Mouse (Mus musculus) embryonic facial prominence, embryonic 11.5 days (tissue): Measurements from ENCODE around the gene Btg2. TPM values are rescaled to one million over a fixed set of nuclear protein-coding genes. Genes with fewer than 3 reads are reported as not detected.

ENCODE experiments used
- ATAC-seq: fragments of 200-750 bp; cut with Nextera tagmentation; replicated peaks from 2 replicates; pipeline ENCODE4 v1.8.0; 2017; ENCODE audit warnings: low read depth; ENCODE audit not compliant: insufficient number of reproducible peaks, low FRiP score, low TSS enrichment
- DNase-seq: peaks from one replicate; pipeline ENCODE4 v3.0.0-alpha.2; 2015; ENCODE audit warnings: low spot score
- H3K27ac ChIP-seq: fragments of 300-500 bp; sonication (generic); replicated peaks from 2 replicates; pipeline ENCODE4 v1.5.1; 2014; ENCODE audit warnings: mild to moderate bottlenecking, low read depth, low read length, control low read depth
- H3K27me3 ChIP-seq: fragments of 300-500 bp; sonication (generic); 2 replicates; pipeline ENCODE4 v1.6.1; 2014; ENCODE audit warnings: mild to moderate bottlenecking, low read length, moderate library complexity, mixed read lengths; ENCODE audit not compliant: control insufficient read depth, insufficient read depth
- H3K36me3 ChIP-seq: fragments of 300-500 bp; sonication (generic); replicated peaks from 2 replicates; pipeline ENCODE4 v1.6.1; 2014; ENCODE audit warnings: low read depth, mild to moderate bottlenecking, low read length, moderate library complexity, mixed read lengths; ENCODE audit not compliant: control insufficient read depth, insufficient read depth
- H3K4me1 ChIP-seq: fragments of 300-500 bp; sonication (generic); 2 replicates; pipeline ENCODE4 v1.6.1; 2014; ENCODE audit warnings: low read length, mixed read lengths; ENCODE audit not compliant: control insufficient read depth, insufficient read depth
- H3K4me2 ChIP-seq: fragments of 300-500 bp; sonication (generic); 2 replicates; pipeline ENCODE4 v1.6.1; 2014; ENCODE audit warnings: low read depth, mild to moderate bottlenecking, control low read depth, low read length, moderate library complexity
- H3K4me3 ChIP-seq: fragments of 300-500 bp; sonication (generic); 2 replicates; pipeline ENCODE4 v1.5.1; 2014; ENCODE audit warnings: low read depth, low read length, control low read depth
- H3K9ac ChIP-seq: fragments of 300-500 bp; sonication (generic); replicated peaks from 2 replicates; pipeline ENCODE4 v1.6.1; 2014; ENCODE audit warnings: mild to moderate bottlenecking, control low read depth, low read length
- H3K9me3 ChIP-seq: fragments of 300-500 bp; sonication (generic); replicated peaks from 2 replicates; pipeline ENCODE4 v1.6.1; 2016; ENCODE audit warnings: mild to moderate bottlenecking, low read length, inconsistent platforms, mixed read lengths; ENCODE audit not compliant: control insufficient read depth
- WGBS: fragments of 180-500 bp; shearing (Covaris S2); extraction: QIAGEN DNeasy Blood & Tissue Kit; methylation state at CpG from one replicate; pipeline ENCODE4 v1.1.7; 2014; 5-methylcytosine and 5-hydroxymethylcytosine counted together
- polyA plus RNA-seq: library from polyadenylated mRNA; unstranded; fragments of >200 nt; fragmentation: Nextera tagmentation; extraction: Ambion mirVana; gene quantifications from 2 replicates; pipeline ENCODE4 v1.2.1, GENCODE M21; 2014

Gene Btg2
- polyA plus RNA-seq, 1 experiment from 2014 or later, result 38.9 TPM

DNA sequence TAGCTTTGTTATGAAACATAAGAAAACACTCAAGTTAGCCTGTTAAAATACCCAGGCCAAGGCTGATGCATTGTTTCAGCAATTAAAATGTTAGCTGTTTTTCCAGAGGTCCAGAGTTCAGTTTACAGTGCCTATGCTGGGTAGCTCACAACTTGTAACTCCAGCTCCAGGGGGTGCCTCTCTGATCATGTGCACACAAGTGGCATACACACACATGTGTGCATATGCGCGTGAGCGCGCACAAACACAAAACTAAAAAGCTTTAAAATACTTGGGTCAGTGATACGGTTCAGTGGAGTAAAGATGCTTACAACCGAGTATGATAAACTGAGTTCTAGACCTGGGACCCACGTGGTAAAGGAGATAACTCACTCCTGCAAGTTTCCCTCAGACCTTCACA lies 10.2 kb upstream of the Btg2 start:
- no peak overlapping the region for H3K9ac ChIP-seq
- H3K9me3 ChIP-seq, result no peaks in the 10 kb centered on the region
- H3K27ac ChIP-seq, result no peak overlapping the region
- WGBS, result 92% methylated on average over 7 of the region's 7 CpGs
- H3K4me2 ChIP-seq, result no peak overlapping the region
- no peaks in the 10 kb centered on the region; the same call in 1 of the 2 replicates for H3K27me3 ChIP-seq
- DNase-seq (no peak), ATAC-seq (no peak)
- H3K36me3 ChIP-seq, result no peaks in the 10 kb centered on the region
- H3K4me1 ChIP-seq, result peaks cover 5% of the 10 kb centered on the region
- no peak overlapping the region for H3K4me3 ChIP-seq

DNA sequence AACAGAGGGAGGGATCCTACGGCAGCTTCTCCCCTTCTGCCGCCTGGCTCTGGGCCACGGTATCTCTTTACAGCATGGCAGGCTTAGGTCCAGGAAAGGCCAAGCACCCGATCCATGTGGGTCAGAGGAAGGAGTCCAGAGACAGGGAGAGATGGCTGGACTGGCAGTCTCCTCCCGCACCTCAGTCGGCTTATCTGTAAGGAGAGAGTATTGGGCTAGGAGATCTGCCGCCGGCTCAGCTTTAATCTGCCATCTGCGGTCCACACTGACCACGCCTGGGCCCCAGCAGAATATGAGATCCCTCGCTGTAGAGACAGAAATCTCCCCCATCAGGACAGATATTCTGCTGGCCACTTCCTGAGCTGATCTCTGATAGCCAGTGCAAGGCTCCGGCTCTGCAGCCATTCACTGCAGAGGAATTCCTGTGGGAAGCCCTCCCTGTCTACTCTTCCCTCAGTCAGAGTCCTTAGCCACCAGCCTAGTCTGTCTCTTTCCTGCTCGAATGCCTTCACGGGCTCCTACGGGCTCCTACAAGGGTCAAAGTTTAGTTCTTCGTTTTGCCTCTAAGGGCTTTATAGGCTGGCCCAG lies 8.0 kb upstream of the Btg2 start:
- H3K4me1 ChIP-seq, result no peaks in the 10 kb centered on the region
- no peak overlapping the region for H3K4me3 ChIP-seq
- no peaks in the 10 kb centered on the region for H3K36me3 ChIP-seq
- no peak for ATAC-seq
- H3K9ac ChIP-seq, result peak overlapping the region; percentile 14; the same call in 1 of the 2 replicates
- no peak overlapping the region for H3K27ac ChIP-seq
- WGBS, result 50% methylated on average over 16 of the region's 16 CpGs
- H3K27me3 ChIP-seq, result no peaks in the 10 kb centered on the region; the same call in 1 of the 2 replicates
- H3K4me2 ChIP-seq, result no peak overlapping the region
- no peaks in the 10 kb centered on the region for H3K9me3 ChIP-seq
- DNase-seq, result no peak

DNA sequence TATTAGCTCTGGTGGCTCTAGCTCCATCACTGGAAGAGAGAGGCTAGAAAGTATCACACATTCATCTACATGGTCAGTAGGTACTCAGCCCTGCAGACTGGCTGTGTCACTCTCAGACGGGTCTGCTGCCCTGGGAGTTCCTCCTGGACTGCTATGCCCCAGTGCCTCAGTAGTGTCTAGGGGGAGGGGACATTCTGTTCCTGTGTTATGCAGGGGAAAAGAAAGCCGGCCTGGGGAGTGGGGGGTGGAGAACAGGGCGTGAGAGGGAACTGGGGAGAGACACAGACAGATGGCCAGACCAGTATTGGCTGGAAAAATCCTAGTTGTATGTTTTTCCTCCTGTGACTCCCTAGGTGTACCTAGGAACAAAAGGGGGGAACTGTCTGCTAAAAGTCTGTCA lies 7.1 kb upstream of the Btg2 start:
- ATAC-seq (no peak), DNase-seq (no peak)
- no peak overlapping the region; the same call in 1 of the 2 replicates for H3K9ac ChIP-seq
- H3K27me3 ChIP-seq, result no peaks in the 10 kb centered on the region; the same call in 1 of the 2 replicates
- no peaks in the 10 kb centered on the region for H3K9me3 ChIP-seq
- H3K27ac ChIP-seq, result no peak overlapping the region
- WGBS, result 15% methylated on average over 3 of the region's 3 CpGs
- H3K4me3 ChIP-seq, result no peak overlapping the region
- H3K4me2 ChIP-seq, result no peak overlapping the region
- no peaks in the 10 kb centered on the region for H3K4me1 ChIP-seq
- no peaks in the 10 kb centered on the region for H3K36me3 ChIP-seq

DNA sequence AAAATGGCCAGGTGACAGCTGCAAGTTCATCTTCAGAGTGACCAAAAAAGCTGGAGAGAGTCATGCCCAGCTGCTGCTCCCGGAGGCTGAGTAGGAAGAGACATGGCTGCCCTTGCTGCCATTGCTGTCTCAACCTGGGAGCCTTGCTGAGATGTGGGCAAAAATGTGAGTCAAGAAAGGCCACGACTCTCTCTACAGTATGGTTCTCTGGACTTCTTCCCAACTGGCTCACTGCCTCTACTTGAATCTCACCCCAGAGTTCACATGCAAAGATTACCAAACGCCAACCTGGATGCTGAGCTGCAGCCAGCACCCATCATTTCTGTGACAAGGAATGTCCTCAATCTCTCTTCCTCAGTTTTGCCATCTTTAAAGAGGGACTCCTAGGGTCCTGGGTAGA lies 5.2 kb upstream of the Btg2 start:
- Histone ChIP-seq H3K4me1 (no peaks in the 10 kb centered on the region), H3K27ac (no peak overlapping the region), H3K4me3 (no peak overlapping the region), H3K27me3 (no peaks in the 10 kb centered on the region; the same call in 1 of the 2 replicates), H3K9me3 (no peaks in the 10 kb centered on the region), H3K4me2 (no peak overlapping the region), H3K36me3 (no peaks in the 10 kb centered on the region), H3K9ac (no peak overlapping the region)
- 84% methylated on average over 3 of the region's 3 CpGs for WGBS
- no peak for ATAC-seq
- DNase-seq, result no peak

DNA sequence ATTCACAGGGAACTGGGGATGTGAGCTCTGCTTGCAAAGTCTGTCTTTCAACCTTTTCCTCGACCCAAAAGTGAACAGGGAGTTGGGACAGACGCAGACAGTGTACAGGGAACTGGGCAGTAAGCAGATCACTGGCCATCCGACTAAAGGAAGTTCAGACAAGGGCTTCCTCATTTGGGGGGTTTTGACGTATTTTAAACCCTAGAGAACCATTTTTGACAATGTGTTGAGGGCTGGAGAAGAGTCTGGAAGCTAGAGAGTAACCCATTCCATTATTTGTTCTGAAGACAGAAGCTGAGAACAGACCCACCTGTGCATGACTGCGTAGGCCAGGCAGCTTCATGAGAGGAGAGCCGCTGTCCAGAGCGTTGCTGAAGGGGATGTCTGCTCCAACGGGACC lies 4.8 kb upstream of the Btg2 start:
- DNase-seq (no peak), ATAC-seq (no peak)
- Histone ChIP-seq H3K9ac (no peak overlapping the region), H3K27ac (no peak overlapping the region), H3K36me3 (no peaks in the 10 kb centered on the region), H3K27me3 (no peaks in the 10 kb centered on the region), H3K4me3 (no peak overlapping the region), H3K4me2 (no peak overlapping the region), H3K9me3 (no peaks in the 10 kb centered on the region), H3K4me1 (no peaks in the 10 kb centered on the region)
- WGBS, result 87% methylated on average over 8 of the region's 8 CpGs

DNA sequence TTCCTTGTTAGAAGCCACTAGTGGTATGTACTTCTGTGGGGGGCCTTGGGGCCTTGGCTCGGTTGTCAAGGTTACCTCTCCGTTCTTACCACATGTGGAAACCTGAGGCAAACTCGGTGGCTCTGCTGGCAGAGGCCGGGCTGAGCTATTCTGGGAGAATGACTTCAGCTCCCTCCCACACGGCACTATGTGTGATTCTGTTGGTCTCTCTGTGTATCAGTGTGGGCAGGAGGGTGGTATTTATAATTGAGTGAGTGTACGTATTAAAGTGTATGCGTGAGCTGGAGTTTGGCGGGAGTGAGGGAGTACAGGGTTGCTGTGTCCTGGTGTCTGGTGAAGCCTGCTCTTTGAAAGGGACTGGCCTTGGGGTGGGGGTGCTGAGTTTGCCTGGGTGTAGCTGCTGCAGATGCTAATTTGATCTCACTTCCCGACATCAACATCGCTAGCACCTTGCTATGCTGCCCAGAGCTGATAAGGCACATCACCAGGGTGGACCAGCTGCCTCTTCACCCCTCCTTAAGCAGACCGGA lies 4.1 kb upstream of the Btg2 start:
- DNase-seq, result no peak
- no peaks in the 10 kb centered on the region for H3K4me1 ChIP-seq
- ATAC-seq, result no peak
- H3K36me3 ChIP-seq, result no peaks in the 10 kb centered on the region
- H3K27me3 ChIP-seq, result no peaks in the 10 kb centered on the region
- no peaks in the 10 kb centered on the region for H3K9me3 ChIP-seq
- H3K4me3 ChIP-seq, result no peak overlapping the region
- 66% methylated on average over 11 of the region's 11 CpGs for WGBS
- no peak overlapping the region for H3K4me2 ChIP-seq
- no peak overlapping the region for H3K27ac ChIP-seq
- H3K9ac ChIP-seq, result no peak overlapping the region

DNA sequence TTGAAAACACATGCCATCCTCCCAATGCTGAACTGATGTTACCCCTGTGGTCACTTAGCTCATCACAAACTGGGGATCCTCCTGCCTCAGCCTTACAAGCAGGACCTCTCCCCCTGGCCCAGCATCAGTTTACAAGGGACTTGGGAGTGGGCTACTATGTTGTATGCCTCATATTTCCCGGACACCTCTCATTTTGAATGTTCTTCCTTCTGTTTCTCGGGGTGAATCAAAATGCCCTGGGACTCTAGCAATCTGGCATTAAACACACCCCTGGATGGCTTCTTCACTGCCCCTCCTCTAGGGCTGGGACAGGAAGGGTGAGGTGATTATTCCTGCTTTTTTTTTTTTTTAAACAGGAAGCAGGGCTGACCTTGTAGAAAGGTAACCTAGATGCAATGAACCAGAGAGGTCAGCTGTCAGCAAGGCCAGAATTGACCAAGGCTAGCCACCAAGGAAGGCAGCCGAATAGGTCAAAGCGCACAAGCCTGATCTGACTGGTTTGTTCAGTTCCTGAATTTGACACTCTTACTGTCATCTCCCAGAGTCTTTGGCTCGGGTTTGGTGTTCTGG lies 2.0 kb upstream of the Btg2 start:
- Histone ChIP-seq H3K36me3 (no peaks in the 10 kb centered on the region; the same call in 1 of the 2 replicates), H3K27ac (no peak overlapping the region), H3K4me2 (no peak overlapping the region), H3K9me3 (no peaks in the 10 kb centered on the region), H3K4me1 (no peaks in the 10 kb centered on the region; the same call in 1 of the 2 replicates), H3K27me3 (no peaks in the 10 kb centered on the region), H3K9ac (no peak overlapping the region), H3K4me3 (no peak overlapping the region)
- DNase-seq (no peak), ATAC-seq (no peak)
- 81% methylated on average over 5 of the region's 5 CpGs for WGBS

DNA sequence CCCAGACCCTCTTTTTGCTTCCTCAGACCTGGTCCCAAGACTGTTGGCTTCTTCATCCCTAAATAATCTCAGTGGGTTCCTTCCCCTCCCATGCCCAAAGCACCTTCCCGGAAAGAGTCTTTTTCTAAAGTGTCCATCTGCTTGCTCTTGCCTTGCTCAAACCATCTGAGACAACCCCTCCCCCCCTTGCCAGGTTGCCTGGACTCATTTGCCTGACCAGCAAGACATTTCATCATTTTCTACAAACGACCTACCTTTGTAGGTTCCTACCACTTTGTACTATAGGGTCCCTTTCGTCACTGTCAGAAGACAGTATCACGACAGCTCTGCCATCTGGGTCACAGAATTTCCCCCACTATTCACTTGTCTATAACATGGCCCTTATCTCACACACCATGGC lies 1.5 kb upstream of the Btg2 start:
- H3K9ac ChIP-seq, result no peak overlapping the region

More for the DNA sequence above, 1.5 kb upstream of the Btg2 start:
- DNase-seq (no peak), ATAC-seq (no peak)
- 70% methylated on average over 4 of the region's 4 CpGs for WGBS
- Histone ChIP-seq H3K4me1 (no peaks in the 10 kb centered on the region; the same call in 1 of the 2 replicates), H3K4me3 (no peak overlapping the region), H3K27me3 (no peaks in the 10 kb centered on the region), H3K36me3 (no peaks in the 10 kb centered on the region; the same call in 1 of the 2 replicates), H3K4me2 (no peak overlapping the region), H3K9me3 (no peaks in the 10 kb centered on the region), H3K27ac (no peak overlapping the region)
